Mouse (Mus musculus): ENCODE data around the gene Xcl1. TPM values are rescaled to one million over a fixed set of nuclear protein-coding genes. Genes with fewer than 3 reads are reported as not detected.

Gene Xcl1
- polyA plus RNA-seq, 1 experiment from 2014 or later: not detected

- H3K4me1 ChIP-seq (ENCODE audit: insufficient read depth): no peaks in the 10 kb centered on the region
- no peak for TF ChIP-seq CTCF (IDR thresholded peaks at IDR 0.05; ENCODE audit: low read depth)
- H3K9me3 ChIP-seq (ENCODE audit: low read depth, low read length): no peaks in the 10 kb centered on the region
- no peak for ATAC-seq (ENCODE audit: insufficient read depth)
- no peak overlapping the region for H3K4me2 ChIP-seq
- 65% methylated on average over 4 of the region's 4 CpGs for WGBS
- no peaks in the 10 kb centered on the region for H3K36me3 ChIP-seq (ENCODE audit: insufficient read depth)
- H3K27me3 ChIP-seq (ENCODE audit: insufficient read depth, low read length): no peaks in the 10 kb centered on the region
- no peak overlapping the region for H3K27ac ChIP-seq (ENCODE audit: low read depth)
- DNase-seq: no peak
- no peak overlapping the region for H3K9ac ChIP-seq
- H3K4me3 ChIP-seq (ENCODE audit: low read depth, low read length): no peak overlapping the region
These were observed 45.0 kb downstream of the Xcl1 start for GRCm38 (mm10) chr1:164890366-164890765.

DNA sequence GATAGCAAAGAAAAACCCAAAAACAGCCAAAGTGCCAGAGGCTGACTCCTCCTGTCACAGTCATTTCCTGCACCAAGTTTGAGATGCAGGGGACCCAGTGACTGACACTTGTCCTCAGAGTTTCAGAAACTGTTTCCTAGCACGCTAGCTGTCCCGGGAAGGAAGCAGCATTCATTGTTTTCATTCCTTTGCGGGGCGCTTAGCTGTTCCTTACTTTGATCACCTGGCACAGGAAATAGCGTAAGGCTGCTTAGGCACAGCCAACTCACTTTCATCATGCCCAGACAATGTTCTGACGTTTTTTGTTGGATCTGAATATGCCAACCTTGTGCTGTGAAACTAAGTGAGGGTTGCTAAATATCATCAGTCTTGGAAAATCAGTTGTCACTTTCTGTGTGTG lies 46.8 kb downstream of the Xcl1 start:
- no peak for DNase-seq
- Histone ChIP-seq H3K9ac (no peak overlapping the region), H3K4me1 (ENCODE audit: insufficient read depth) (no peaks in the 10 kb centered on the region), H3K4me2 (no peak overlapping the region), H3K27ac (ENCODE audit: low read depth) (no peak overlapping the region), H3K4me3 (ENCODE audit: low read depth, low read length) (no peak overlapping the region), H3K36me3 (ENCODE audit: insufficient read depth) (no peaks in the 10 kb centered on the region), H3K9me3 (ENCODE audit: low read depth, low read length) (no peaks in the 10 kb centered on the region), H3K27me3 (ENCODE audit: insufficient read depth, low read length) (no peaks in the 10 kb centered on the region)
- ATAC-seq (ENCODE audit: insufficient read depth): no peak
- WGBS: 41% methylated on average over 6 of the region's 6 CpGs
- no peak for TF ChIP-seq CTCF (IDR thresholded peaks at IDR 0.05; ENCODE audit: low read depth)

DNA sequence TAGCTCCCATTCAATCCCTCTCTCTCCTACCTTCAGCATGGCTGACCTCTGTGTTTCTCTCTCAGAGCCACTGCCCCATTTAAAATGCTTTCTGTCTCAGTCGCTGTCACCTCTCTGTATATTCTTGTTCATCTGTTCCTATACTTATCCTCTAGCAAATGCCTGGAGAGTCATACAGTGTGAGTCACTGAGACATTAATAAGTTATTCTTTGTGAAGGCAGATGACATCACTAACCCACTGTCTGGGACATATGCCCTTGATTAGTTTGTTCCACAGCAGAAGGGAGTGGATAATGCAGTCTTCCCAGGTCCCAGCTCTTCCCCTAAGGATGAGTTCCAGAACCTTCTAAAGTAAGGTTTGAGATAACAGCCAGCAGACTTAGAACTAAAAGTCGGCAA lies 47.6 kb downstream of the Xcl1 start:
- no peak overlapping the region for H3K27ac ChIP-seq (ENCODE audit: low read depth)
- WGBS: 72% methylated on average over 2 of the region's 2 CpGs
- DNase-seq (no peak), ATAC-seq (ENCODE audit: insufficient read depth) (no peak)
- H3K9me3 ChIP-seq (ENCODE audit: low read depth, low read length): no peaks in the 10 kb centered on the region
- no peaks in the 10 kb centered on the region for H3K36me3 ChIP-seq (ENCODE audit: insufficient read depth)
- H3K4me2 ChIP-seq: no peak overlapping the region
- no peak overlapping the region for H3K9ac ChIP-seq
- no peaks in the 10 kb centered on the region for H3K4me1 ChIP-seq (ENCODE audit: insufficient read depth)
- TF ChIP-seq CTCF (IDR thresholded peaks at IDR 0.05; ENCODE audit: low read depth): no peak
- no peak overlapping the region for H3K4me3 ChIP-seq (ENCODE audit: low read depth, low read length)
- H3K27me3 ChIP-seq (ENCODE audit: insufficient read depth, low read length): no peaks in the 10 kb centered on the region

DNA sequence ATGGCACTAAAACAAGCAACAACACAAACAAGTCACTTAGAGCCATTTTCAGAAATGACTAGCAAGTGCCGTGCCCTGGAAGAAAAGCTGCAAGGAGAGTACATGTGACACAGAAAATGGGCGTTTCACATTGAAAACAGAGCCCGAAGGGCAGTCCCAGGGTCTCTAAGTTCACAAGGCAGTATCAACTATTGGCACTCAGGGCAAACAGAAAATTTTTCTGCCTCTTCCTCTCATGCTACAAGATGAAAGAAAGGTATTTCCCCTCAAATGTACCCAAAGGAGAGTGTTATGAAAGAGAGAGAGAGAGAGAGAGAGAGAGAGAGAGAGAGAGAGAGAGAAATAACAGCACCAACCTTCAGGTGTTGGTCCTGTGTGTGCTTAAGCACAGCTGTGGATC lies 53.4 kb downstream of the Xcl1 start:
- H3K4me2 ChIP-seq: no peak overlapping the region
- no peaks in the 10 kb centered on the region for H3K27me3 ChIP-seq (ENCODE audit: insufficient read depth, low read length)
- TF ChIP-seq CTCF (IDR thresholded peaks at IDR 0.05; ENCODE audit: low read depth): no peak
- H3K9ac ChIP-seq: no peak overlapping the region
- H3K4me3 ChIP-seq (ENCODE audit: low read depth, low read length): no peak overlapping the region
- H3K9me3 ChIP-seq (ENCODE audit: low read depth, low read length): no peaks in the 10 kb centered on the region
- ATAC-seq (ENCODE audit: insufficient read depth) (no peak), DNase-seq (no peak)
- WGBS: 73% methylated on average over 3 of the region's 3 CpGs
- H3K36me3 ChIP-seq (ENCODE audit: insufficient read depth): no peaks in the 10 kb centered on the region
- no peaks in the 10 kb centered on the region for H3K4me1 ChIP-seq (ENCODE audit: insufficient read depth)
- no peak overlapping the region for H3K27ac ChIP-seq (ENCODE audit: low read depth)

Other genes starting within 250 kb of the Xcl1 start
- 1.3 and 2.3 TPM in 2 replicates for gene Dpt, start 138.9 kb downstream of the Xcl1 start, polyA plus RNA-seq (2014; fragmentation: Nextera tagmentation; extraction: Ambion mirVana)
- gene Tbx19, start 225.2 kb upstream of the Xcl1 start, polyA plus RNA-seq (2014; fragmentation: Nextera tagmentation; extraction: Ambion mirVana): not detected in 2 replicates

Data from lung, embryonic 14.5 days (tissue).